Mouse (Mus musculus): Measurements from ENCODE around the gene Ckmt2. TPM values are rescaled to one million over a fixed set of nuclear protein-coding genes. Genes with fewer than 3 reads are reported as not detected.
A peak's percentile ranks its signal among the peaks of the same experiment; 100 is the strongest.

Gene Ckmt2
- polyA plus RNA-seq, 1 experiment from 2014 or later: 0.10 TPM

DNA sequence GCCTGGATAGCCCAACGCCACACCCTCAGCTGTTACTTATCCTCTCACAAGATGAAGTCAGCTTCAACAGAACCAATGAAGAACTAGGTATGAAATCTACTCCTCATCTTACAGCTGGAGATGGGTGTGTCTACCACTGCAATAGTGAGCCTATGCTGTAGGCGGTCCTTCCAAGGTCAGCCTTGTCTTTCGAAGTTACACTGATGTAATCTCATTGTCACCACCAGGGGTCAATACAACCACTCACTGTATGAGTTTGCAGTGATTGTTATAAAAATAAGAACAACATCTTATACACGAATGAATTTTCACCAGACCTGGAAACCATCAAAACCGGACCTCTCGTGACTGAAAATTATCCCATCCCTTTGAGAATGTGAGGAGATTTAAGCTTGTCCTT, 16.4 kb upstream of the Ckmt2 start:
- Histone ChIP-seq H3K4me2 (no peak overlapping the region), H3K27ac (no peak overlapping the region), H3K9me3 (no peaks in the 10 kb centered on the region), H3K27me3 (no peaks in the 10 kb centered on the region), H3K4me1 (replicated peaks) (no peaks in the 10 kb centered on the region), H3K9ac (no peak overlapping the region), H3K36me3 (no peaks in the 10 kb centered on the region), H3K4me3 (no peak overlapping the region)
- 79% methylated on average over 6 of the region's 6 CpGs for WGBS
- ATAC-seq (ENCODE audit: low FRiP score): no peak

DNA sequence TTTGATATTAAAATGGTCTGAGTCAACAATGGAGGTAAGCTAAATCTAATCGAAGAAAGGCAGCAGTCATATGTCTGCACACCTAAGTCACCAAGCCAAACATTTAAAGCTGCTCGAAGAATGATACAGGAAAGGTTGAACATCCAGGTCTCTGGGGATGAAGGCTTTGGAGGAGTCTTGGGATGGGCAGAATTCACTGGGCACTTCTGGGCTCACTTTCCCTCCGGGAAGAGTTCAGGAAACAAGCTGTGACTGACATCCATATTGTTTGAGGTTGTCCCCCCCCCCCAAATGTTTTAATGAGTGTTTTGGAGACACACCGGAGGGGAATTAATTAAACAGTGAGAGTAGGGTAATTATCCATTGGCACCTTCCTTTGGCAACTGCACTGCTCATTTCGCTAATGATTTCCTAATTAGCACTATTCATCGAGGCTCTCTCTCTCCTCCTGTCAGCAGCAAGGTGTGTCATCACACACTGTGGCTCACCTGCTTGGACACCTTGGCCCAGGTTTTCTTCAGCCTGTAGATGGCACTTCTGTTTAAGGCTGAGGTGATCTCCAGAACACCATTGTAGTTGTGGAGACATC, 13.4 kb upstream of the Ckmt2 start:
- 0 out of 2 replicates have a peak, but pooled peaks have one; percentile 36 for ATAC-seq (ENCODE audit: low FRiP score)

DNA sequence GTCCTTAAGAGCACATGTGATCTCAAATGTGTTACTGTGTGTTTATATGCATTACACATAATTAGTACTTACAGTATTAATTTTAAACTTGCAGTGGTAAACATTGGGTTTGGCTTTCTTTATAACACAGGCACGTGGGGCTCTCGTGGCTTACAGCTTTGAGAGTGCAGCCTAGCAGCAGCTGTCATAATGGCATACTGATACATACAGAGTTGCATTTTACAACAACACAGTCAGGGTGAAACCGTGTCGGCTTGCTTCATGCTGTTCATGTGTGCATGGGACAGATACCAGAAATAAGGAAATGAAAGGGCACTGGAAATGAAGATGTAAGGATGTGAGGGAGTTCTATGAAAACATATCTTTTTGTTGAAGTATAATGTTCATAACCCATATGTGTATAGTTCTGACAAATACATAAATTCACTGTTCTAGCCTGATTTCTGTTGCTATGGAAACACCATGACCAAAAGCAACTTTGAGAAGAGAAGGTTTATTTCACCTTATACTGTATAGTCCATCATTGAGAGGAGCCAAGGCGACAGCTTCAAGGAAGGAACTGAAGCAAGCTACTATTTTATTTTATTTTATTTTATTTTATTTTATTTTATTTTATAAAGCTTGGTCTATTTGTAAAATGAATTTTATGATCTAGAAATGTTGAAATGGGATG, 8.2 kb upstream of the Ckmt2 start:
- Histone ChIP-seq H3K27ac (no peak overlapping the region), H3K27me3 (no peaks in the 10 kb centered on the region), H3K4me3 (no peak overlapping the region), H3K36me3 (no peaks in the 10 kb centered on the region), H3K9ac (no peak overlapping the region), H3K4me2 (no peak overlapping the region), H3K4me1 (replicated peaks) (no peaks in the 10 kb centered on the region), H3K9me3 (no peaks in the 10 kb centered on the region)
- no peak for ATAC-seq (ENCODE audit: low FRiP score)
- WGBS: 90% methylated on average over 5 of the region's 5 CpGs

More for the DNA sequence above, 13.4 kb upstream of the Ckmt2 start:
- WGBS: 78% methylated on average over 6 of the region's 6 CpGs
- Histone ChIP-seq H3K9ac (no peak overlapping the region), H3K4me2 (no peak overlapping the region), H3K36me3 (no peaks in the 10 kb centered on the region), H3K27me3 (no peaks in the 10 kb centered on the region), H3K9me3 (no peaks in the 10 kb centered on the region), H3K27ac (no peak overlapping the region), H3K4me3 (no peak overlapping the region), H3K4me1 (replicated peaks) (no peaks in the 10 kb centered on the region)

DNA sequence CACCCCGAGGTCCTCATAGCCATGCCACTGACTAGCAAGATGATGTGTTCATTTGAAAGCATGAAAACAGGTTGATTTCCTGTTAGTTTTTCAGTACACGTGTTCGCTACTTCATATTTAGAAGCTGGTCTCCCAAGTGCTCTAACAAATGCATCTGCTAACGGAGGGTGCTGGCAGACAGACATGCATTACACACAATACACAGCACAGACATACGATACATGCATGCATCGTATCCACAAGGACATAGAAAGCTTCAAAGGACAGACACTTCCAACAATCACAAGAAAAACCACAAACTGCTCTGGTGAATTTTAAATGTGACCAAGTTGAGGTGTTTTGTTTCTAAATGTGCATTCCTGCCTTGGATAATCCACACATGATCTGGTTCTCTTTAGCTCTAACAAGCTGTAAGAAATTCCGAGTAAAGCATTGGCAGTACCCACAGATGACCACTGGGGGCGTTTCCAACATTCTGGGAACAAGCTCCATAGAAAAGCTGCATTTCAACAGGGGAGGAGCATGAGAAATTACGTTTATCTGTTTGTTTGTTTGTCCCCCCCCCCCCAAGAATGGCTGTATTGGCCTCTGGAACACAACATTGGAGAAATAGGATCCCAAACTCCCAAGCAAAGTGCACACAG, 5.3 kb upstream of the Ckmt2 start:
- H3K9ac ChIP-seq: no peak overlapping the region
- no peak for ATAC-seq (ENCODE audit: low FRiP score)
- H3K4me1 ChIP-seq (replicated peaks): no peaks in the 10 kb centered on the region
- 60% methylated on average over 9 of the region's 9 CpGs for WGBS
- no peak overlapping the region for H3K4me3 ChIP-seq
- no peaks in the 10 kb centered on the region for H3K27me3 ChIP-seq
- no peak overlapping the region for H3K4me2 ChIP-seq
- no peaks in the 10 kb centered on the region for H3K9me3 ChIP-seq
- H3K27ac ChIP-seq: no peak overlapping the region
- H3K36me3 ChIP-seq: no peaks in the 10 kb centered on the region

DNA sequence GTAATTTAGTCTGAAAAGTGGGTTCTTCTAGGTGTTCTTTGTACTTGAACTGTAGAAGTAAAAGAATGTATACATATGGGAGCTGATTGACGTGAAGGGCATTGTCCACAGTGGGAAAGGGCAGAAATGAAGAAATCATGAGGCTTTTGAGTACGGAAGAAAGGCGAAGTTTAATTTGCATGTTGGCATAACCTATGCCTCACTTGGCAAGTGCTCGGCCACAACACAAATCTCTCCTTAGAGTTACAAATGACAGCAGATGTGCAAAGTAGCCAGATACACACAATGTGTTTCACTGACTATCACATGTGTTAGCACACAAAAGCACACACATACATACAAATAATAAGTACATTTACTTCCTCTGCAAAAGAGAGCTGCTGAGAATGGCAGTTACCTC, 3.6 kb upstream of the Ckmt2 start:
- Histone ChIP-seq H3K9ac (no peak overlapping the region), H3K4me3 (no peak overlapping the region), H3K27ac (no peak overlapping the region), H3K27me3 (no peaks in the 10 kb centered on the region), H3K36me3 (no peaks in the 10 kb centered on the region), H3K9me3 (no peaks in the 10 kb centered on the region), H3K4me1 (replicated peaks) (no peaks in the 10 kb centered on the region), H3K4me2 (no peak overlapping the region)
- WGBS: 82% methylated on average over 4 of the region's 4 CpGs
- ATAC-seq (ENCODE audit: low FRiP score): no peak

DNA sequence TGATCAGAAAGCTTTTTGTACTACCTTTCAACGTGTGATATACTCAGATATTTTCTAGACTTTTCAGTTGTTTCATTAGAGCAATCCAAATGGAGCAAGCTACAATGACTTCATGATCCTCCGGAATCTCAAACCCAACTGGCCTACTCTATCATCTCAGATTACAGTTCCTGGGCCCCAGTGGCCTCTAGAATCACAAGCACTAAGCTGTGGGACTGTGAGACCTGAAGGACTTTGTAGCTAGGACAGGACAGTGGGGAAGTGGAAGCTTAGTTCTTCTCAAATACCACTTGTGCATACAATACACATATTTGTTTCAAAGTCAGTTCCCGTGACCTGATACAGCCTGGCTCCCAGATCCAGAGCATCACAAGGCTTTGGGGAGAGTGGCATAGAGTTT, 1.3 kb upstream of the Ckmt2 start:
- Histone ChIP-seq H3K9ac (no peak overlapping the region), H3K36me3 (no peaks in the 10 kb centered on the region), H3K27ac (no peak overlapping the region), H3K4me2 (no peak overlapping the region), H3K4me3 (no peak overlapping the region), H3K4me1 (replicated peaks) (no peaks in the 10 kb centered on the region), H3K9me3 (no peaks in the 10 kb centered on the region), H3K27me3 (no peaks in the 10 kb centered on the region)
- 82% methylated on average over 3 of the region's 3 CpGs for WGBS
- ATAC-seq (ENCODE audit: low FRiP score): no peak

DNA sequence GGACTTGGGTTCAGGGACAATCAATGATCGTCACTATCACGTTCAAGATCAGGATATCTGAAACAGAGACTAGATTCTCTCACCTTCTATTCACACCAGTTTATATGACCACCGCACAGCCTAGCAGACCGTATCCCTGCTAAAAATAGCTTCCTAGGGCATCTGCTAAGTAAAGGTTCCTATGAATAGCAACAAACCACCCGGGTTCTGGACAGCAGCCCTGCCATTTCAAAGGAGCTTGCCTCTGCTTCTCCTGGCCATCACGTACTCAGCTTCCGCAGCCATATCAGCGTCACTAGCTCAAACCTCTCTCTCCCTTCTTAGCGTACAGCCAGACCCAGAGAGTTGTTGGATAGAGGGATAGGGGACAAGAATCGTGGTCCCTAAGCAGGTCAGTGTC, 665 bp upstream of the Ckmt2 start:
- no peaks in the 10 kb centered on the region for H3K27me3 ChIP-seq
- no peaks in the 10 kb centered on the region for H3K36me3 ChIP-seq
- no peak overlapping the region for H3K4me3 ChIP-seq
- no peaks in the 10 kb centered on the region for H3K4me1 ChIP-seq (replicated peaks)
- no peak overlapping the region for H3K27ac ChIP-seq
- no peak overlapping the region for H3K4me2 ChIP-seq
- no peak overlapping the region for H3K9ac ChIP-seq
- 89% methylated on average over 10 of the region's 10 CpGs for WGBS
- no peak for ATAC-seq (ENCODE audit: low FRiP score)
- no peaks in the 10 kb centered on the region for H3K9me3 ChIP-seq

DNA sequence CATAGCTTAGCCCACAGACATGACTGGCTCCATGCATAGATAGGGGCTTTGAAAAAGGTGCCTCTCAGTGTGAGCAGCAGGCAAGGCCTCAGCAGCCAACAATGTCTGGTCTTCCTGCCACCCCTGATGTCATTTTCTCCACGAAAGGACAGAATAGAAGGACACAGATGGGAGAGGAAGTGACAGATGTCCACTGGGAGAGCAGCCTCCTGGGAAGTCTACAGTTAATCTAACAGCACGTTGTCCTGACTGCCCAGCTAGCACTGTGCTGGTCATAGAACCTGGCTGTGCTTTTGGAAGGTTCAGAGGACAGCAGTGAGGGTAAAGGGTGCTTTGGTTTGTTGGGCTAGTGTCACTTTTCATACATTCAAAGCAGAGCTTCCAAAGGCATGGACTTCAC, 1.1 kb downstream of the Ckmt2 start:
- no peaks in the 10 kb centered on the region for H3K27me3 ChIP-seq
- H3K4me1 ChIP-seq (replicated peaks): no peaks in the 10 kb centered on the region
- no peak for ATAC-seq (ENCODE audit: low FRiP score)
- H3K4me3 ChIP-seq: no peak overlapping the region
- no peaks in the 10 kb centered on the region for H3K9me3 ChIP-seq
- WGBS: 55% methylated on average over 2 of the region's 2 CpGs
- H3K36me3 ChIP-seq: no peaks in the 10 kb centered on the region
- H3K9ac ChIP-seq: no peak overlapping the region
- no peak overlapping the region for H3K4me2 ChIP-seq
- no peak overlapping the region for H3K27ac ChIP-seq

DNA sequence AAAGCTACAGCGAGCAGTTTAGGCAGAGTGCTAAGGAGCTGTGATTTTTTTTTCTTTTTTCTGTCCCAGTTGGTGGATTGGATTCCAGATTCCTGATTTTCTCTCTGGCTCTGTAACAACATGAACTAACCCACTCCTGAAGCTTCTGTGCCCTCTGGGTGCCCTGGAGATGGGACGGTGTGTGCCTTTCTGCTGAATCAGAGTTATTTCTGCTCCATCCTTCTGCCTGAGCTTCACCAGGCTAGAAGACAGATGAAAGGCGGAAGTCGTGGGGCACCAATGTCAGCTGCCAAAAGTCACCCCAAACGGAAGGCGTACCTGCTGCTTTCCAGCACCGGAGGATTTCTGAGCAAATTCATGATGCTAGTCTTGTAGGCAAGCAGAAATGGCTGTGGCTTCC, 2.1 kb downstream of the Ckmt2 start:
- no peak overlapping the region for H3K9ac ChIP-seq
- WGBS: 87% methylated on average over 7 of the region's 7 CpGs
- no peaks in the 10 kb centered on the region for H3K27me3 ChIP-seq
- no peak overlapping the region for H3K27ac ChIP-seq
- no peaks in the 10 kb centered on the region for H3K36me3 ChIP-seq
- H3K4me1 ChIP-seq (replicated peaks): no peaks in the 10 kb centered on the region
- no peak overlapping the region for H3K4me3 ChIP-seq
- ATAC-seq (ENCODE audit: low FRiP score): no peak
- H3K9me3 ChIP-seq: no peaks in the 10 kb centered on the region
- H3K4me2 ChIP-seq: no peak overlapping the region

DNA sequence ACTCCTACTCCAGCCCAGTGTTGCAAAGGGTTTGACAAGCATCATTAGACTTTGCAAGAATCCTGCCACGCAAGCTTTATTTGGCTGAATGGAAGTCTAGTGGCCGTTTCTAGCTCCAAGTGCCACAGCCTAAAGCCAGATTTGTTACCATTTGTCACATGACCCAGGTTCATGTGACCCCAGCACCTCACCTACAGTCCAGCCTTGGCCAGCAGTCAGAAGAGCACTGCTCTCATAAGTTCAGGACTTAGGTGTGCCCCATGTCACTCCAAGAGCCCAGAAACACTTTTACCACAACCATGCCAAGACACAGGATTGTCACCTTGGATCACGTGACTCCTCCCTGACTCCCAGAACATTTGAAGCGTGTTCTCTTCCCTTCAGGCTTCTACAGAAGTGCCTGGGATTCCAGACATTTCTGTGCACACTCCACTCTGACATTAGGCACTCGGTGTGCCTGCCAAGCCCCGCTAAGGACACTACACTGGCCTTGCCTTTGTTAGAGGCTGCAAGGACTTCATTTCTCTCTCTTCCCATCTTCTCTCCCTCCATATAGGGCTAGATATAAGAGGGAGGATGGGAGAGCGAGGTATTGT, 2.9 kb downstream of the Ckmt2 start:
- Histone ChIP-seq H3K27ac (no peak overlapping the region), H3K4me3 (no peak overlapping the region), H3K4me2 (no peak overlapping the region), H3K9me3 (no peaks in the 10 kb centered on the region), H3K9ac (no peak overlapping the region), H3K36me3 (no peaks in the 10 kb centered on the region), H3K27me3 (no peaks in the 10 kb centered on the region), H3K4me1 (replicated peaks) (no peaks in the 10 kb centered on the region)
- WGBS: 80% methylated on average over 7 of the region's 7 CpGs
- no peak for ATAC-seq (ENCODE audit: low FRiP score)

DNA sequence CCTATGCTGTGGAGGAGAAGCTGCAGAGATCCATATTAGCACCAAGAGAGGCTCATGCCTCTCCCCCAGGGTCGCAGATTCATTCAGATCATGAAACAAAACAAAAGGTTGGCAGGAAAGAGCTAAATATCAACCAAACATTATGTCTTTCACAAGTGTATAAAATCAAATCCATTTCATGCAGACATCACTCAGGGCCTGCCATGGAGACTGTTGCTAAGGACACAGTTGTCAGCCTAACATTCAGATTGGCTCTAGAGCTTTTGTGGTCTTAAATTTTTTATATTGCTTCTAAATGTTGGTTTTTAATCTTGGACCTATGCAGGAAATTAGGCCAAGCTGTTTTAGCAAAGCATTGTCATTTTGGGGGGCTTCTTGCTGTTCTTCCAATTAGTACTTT, 8.1 kb downstream of the Ckmt2 start:
- H3K4me2 ChIP-seq: no peak overlapping the region
- no peak for ATAC-seq (ENCODE audit: low FRiP score)
- no peaks in the 10 kb centered on the region for H3K4me1 ChIP-seq (replicated peaks)
- H3K9ac ChIP-seq: no peak overlapping the region
- no peaks in the 10 kb centered on the region for H3K36me3 ChIP-seq
- H3K4me3 ChIP-seq: no peak overlapping the region
- 94% methylated on average over 1 of the region's 1 CpGs for WGBS
- no peaks in the 10 kb centered on the region for H3K27me3 ChIP-seq
- no peaks in the 10 kb centered on the region for H3K9me3 ChIP-seq
- H3K27ac ChIP-seq: no peak overlapping the region

DNA sequence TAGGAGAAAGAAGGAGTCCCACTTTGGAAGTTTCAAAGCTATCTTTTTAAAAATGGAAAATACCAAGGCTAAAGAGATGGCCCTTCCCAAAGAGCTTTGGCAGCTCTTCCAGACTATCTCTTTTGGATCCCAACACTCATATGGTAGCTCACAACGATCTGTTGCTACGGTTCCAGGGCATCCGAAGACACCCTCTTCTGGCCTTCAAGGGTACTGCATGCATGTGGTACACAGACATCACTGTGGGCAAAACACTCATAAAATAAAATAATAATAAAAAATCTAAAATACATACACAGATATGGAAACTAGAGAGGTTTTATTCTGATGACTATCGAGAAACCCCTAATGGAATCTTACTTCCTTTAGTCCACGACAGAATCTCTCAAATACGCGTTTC, 17.9 kb downstream of the Ckmt2 start:
- H3K9ac ChIP-seq: no peak overlapping the region
- H3K9me3 ChIP-seq: no peaks in the 10 kb centered on the region
- H3K36me3 ChIP-seq: no peaks in the 10 kb centered on the region
- H3K4me3 ChIP-seq: no peak overlapping the region
- H3K4me1 ChIP-seq (replicated peaks): no peaks in the 10 kb centered on the region
- H3K27ac ChIP-seq: no peak overlapping the region
- H3K4me2 ChIP-seq: no peak overlapping the region
- ATAC-seq (ENCODE audit: low FRiP score): no peak
- no peaks in the 10 kb centered on the region for H3K27me3 ChIP-seq
- 82% methylated on average over 7 of the region's 7 CpGs for WGBS

DNA sequence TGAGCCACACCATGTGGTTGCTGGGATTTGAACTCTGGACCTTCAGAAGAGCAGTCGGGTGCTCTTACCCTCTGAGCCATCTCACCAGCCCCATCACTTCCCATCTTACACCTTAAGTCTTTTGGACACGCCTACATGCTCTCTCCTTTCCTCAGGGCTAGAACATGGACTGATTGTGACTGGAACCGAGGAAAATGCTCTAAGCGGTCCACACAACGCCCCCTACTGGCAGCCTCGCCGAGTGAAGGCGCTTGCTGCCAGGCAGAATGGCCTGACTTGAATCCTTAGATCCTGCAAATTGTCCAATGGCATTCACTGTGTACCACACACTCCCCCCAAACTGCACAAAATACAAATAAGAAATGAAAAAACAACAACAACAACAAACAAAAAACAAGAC, 19.3 kb downstream of the Ckmt2 start:
- 78% methylated on average over 8 of the region's 8 CpGs for WGBS
- H3K4me2 ChIP-seq: no peak overlapping the region
- no peak overlapping the region for H3K27ac ChIP-seq
- no peaks in the 10 kb centered on the region for H3K4me1 ChIP-seq (replicated peaks)
- H3K9ac ChIP-seq: no peak overlapping the region
- no peak overlapping the region for H3K4me3 ChIP-seq
- no peaks in the 10 kb centered on the region for H3K27me3 ChIP-seq
- H3K36me3 ChIP-seq: no peaks in the 10 kb centered on the region
- H3K9me3 ChIP-seq: no peaks in the 10 kb centered on the region
- no peak for ATAC-seq (ENCODE audit: low FRiP score)
